Mouse (Mus musculus) erythroblast, embryonic 14.5 days (primary cell): ENCODE data around the gene Cib4. TPM values are rescaled to one million over a fixed set of nuclear protein-coding genes. Genes with fewer than 3 reads are reported as not detected.

ENCODE experiments used
- H3K27me3 ChIP-seq: 2 replicates; pipeline ENCODE4 v1.6.1; 2012; ENCODE audit warnings: inconsistent platforms; ENCODE audit not compliant: control insufficient read depth
- H3K36me3 ChIP-seq: 2 replicates; pipeline ENCODE4 v1.6.1; 2012; ENCODE audit warnings: mild to moderate bottlenecking, inconsistent platforms; ENCODE audit not compliant: control insufficient read depth
- H3K4me1 ChIP-seq: 2 replicates; pipeline ENCODE4 v1.6.1; 2012; ENCODE audit warnings: inconsistent platforms; ENCODE audit not compliant: control insufficient read depth
- H3K4me3 ChIP-seq: replicated peaks from 2 replicates; pipeline ENCODE3; 2012; ENCODE audit warnings: moderate library complexity, mild to moderate bottlenecking, inconsistent platforms
- H3K9me3 ChIP-seq: 2 replicates; pipeline ENCODE4 v1.6.1; 2012; ENCODE audit warnings: low read length, inconsistent platforms, mixed read lengths; ENCODE audit not compliant: control insufficient read depth
- GATA1 ChIP-seq: IDR thresholded peaks from 2 replicates; pipeline ENCODE4 v1.6.1; 2012; ENCODE audit warnings: low read length, inconsistent platforms, mixed read lengths
- TAL1 ChIP-seq: IDR thresholded peaks from 3 replicates; pipeline ENCODE4 v1.6.1; 2012; ENCODE audit warnings: low read length, inconsistent platforms, mixed read lengths
- polyA plus RNA-seq: library from polyadenylated mRNA; stranded (reverse); fragments of >175 nt; gene quantifications from 2 replicates; pipeline ENCODE4 v1.2.3, GENCODE M21; 2012

Cib4 gene
- polyA plus RNA-seq, 1 experiment: not detected

- no peak overlapping the region for H3K4me3 ChIP-seq
- no peaks in the 10 kb centered on the region for H3K4me1 ChIP-seq
These were observed 6.4 kb upstream of the Cib4 start for GRCm38 (mm10) chr5:30552006-30552405.

GRCm38 (mm10) chr5:30551022-30551638 lies 5.5 kb upstream of the Cib4 start:
- Histone ChIP-seq H3K9me3 (no peaks in the 10 kb centered on the region), H3K36me3 (no peaks in the 10 kb centered on the region), H3K27me3 (no peaks in the 10 kb centered on the region), H3K4me3 (no peak overlapping the region), H3K4me1 (no peaks in the 10 kb centered on the region)
- TF ChIP-seq GATA1 (no peak), TAL1 (no peak)

More at GRCm38 (mm10) chr5:30552006-30552405, 6.4 kb upstream of the Cib4 start:
- no peak for TF ChIP-seq GATA1
- no peak for TF ChIP-seq TAL1
- H3K36me3 ChIP-seq: no peaks in the 10 kb centered on the region
- no peaks in the 10 kb centered on the region for H3K9me3 ChIP-seq
- no peaks in the 10 kb centered on the region for H3K27me3 ChIP-seq

GRCm38 (mm10) chr5:30550334-30551021 lies 4.8 kb upstream of the Cib4 start:
- no peaks in the 10 kb centered on the region for H3K4me1 ChIP-seq
- H3K27me3 ChIP-seq: no peaks in the 10 kb centered on the region
- TF ChIP-seq GATA1 (no peak), TAL1 (no peak)
- no peaks in the 10 kb centered on the region for H3K9me3 ChIP-seq
- H3K4me3 ChIP-seq: no peak overlapping the region
- no peaks in the 10 kb centered on the region for H3K36me3 ChIP-seq

DNA sequence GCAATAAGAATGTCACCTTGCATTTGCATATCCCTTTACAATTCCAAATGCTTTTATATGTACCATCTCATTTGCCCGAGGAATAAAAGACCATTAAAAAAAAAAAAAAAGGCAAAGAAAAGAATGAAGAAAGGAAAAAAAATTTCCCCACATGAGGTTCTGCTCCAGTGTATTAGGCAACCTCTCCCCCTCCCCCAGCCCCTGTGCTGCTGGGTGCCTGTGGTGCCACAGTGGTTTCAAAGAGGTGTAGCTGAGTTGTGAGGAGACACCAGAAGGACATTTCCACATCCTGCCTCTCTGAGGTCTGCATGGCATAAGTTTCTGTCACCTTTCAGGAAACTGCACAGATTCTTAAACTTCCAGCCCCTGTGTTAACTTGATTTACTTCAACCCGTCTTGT lies 3.0 kb upstream of the Cib4 start:
- TF ChIP-seq TAL1: no peak
- no peak for TF ChIP-seq GATA1
- Histone ChIP-seq H3K27me3 (no peaks in the 10 kb centered on the region), H3K9me3 (no peaks in the 10 kb centered on the region), H3K36me3 (no peaks in the 10 kb centered on the region), H3K4me3 (no peak overlapping the region), H3K4me1 (no peaks in the 10 kb centered on the region)

- TF ChIP-seq TAL1 (no peak), GATA1 (no peak)
- Histone ChIP-seq H3K4me3 (no peak overlapping the region), H3K36me3 (no peaks in the 10 kb centered on the region), H3K4me1 (no peaks in the 10 kb centered on the region), H3K9me3 (no peaks in the 10 kb centered on the region), H3K27me3 (no peaks in the 10 kb centered on the region)
These were observed 9.5 kb downstream of the Cib4 start for GRCm38 (mm10) chr5:30536051-30536570.

DNA sequence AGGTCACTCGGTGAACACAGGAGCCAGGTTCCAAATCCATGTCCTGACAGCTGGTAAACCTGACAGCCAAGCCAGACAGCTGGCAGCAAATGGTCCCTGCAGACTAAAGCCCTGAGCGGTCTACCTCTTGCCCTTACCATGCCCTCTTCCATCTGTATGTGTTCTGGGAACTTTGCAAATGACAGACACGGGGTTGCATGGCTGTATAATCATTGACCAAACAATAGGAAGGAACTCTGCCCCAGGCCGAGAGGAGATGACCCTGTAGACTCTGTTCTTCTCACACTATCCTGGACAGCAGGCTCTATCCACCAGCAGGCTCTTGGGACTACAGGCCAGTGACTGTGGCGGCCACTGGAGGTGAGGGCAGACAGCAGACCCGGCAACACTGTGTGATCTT lies 11.0 kb downstream of the Cib4 start:
- Histone ChIP-seq H3K36me3 (no peaks in the 10 kb centered on the region), H3K9me3 (no peaks in the 10 kb centered on the region), H3K27me3 (peaks cover 1% of the 10 kb centered on the region), H3K4me1 (no peaks in the 10 kb centered on the region), H3K4me3 (no peak overlapping the region)
- TF ChIP-seq GATA1 (no peak), TAL1 (no peak)

DNA sequence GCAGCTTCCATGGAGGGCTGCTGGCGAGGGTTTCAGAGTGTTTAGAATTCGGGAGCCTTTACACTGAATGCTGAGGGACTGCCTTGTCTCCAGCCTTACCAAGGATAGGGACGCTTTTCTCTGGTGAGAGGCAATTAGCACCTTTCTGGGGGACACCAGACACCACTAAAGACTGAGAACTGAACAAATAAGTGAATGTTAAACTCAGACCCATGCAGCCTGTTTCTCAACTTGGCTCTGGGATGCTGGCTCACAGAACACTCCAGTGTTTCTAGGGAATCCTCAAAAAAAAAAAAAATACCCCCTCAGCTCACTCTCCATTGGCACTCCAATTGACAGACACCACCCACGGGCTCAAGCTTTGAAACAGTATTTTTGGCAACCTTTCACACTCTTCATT lies 16.7 kb downstream of the Cib4 start:
- H3K27me3 ChIP-seq: peaks cover 12% of the 10 kb centered on the region
- no peaks in the 10 kb centered on the region for H3K36me3 ChIP-seq
- no peaks in the 10 kb centered on the region for H3K4me1 ChIP-seq
- no peak for TF ChIP-seq GATA1
- TF ChIP-seq TAL1: no peak
- no peak overlapping the region for H3K4me3 ChIP-seq
- H3K9me3 ChIP-seq: no peaks in the 10 kb centered on the region

DNA sequence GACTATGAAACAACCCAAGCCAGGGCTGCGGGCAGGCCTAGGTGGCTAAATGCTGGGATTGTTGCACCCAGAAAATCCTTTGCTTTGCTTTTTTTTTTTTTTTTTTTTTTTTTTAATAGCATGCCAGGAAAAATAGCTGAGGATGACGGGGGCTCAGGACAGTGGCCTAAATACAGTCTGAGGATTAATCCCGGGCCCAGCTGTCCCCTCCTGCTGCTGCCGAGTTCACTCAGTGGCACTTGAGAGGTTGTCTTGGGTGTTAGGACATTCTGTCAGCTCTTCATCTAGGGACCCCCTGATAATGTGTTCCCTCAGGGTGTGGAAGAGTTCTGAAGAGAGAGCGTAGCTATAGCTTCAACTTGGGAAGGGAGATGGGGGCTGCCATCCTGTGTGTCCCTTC lies 18.5 kb downstream of the Cib4 start:
- Histone ChIP-seq H3K9me3 (no peaks in the 10 kb centered on the region), H3K4me3 (no peak overlapping the region), H3K4me1 (no peaks in the 10 kb centered on the region), H3K36me3 (no peaks in the 10 kb centered on the region), H3K27me3 (peaks cover 12% of the 10 kb centered on the region)
- TF ChIP-seq GATA1 (no peak), TAL1 (no peak)

DNA sequence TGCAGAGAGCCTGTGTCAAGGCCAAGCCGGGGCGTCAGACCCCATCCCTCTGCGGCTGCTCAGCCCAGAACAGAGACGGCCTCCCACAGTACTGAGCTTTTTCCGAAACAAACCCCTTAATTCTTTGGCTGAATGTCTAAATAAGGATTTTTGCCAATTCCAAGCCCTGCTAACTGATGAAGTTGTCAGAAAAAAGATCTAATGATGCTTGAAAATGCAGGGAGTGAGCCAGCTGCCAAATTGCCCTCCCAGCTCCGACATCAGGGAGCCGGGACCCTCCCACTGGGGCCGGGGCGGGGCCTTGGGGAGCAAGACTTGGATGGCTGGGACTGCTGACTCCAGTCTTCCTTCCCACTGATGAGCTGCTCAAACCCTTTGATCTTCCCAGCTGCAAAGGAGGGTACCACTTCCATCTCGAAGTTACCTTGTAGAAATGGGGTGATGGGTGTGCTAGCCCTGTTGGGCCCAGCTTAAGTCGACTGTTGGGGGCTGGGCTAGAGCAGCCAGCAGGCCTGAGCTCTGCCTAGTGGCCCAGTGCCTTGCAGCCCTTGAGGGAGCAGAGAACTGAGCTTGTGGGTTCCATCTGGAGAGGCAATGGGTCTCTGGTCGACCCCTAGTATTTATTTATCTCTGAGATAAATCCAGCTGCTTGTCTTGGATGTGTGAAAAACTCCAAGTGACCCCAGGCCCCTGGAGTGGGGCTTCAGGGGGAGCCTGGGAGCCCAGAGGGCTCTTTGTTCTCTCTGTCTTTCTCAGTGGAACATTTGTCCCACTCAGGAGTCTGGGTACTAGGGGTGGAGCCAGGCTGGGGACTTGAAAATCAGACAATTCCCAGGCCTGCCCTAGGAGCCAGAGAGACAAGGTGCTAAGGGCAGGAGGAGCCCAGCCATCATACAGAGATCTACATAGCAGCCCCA lies 19.5 kb downstream of the Cib4 start:
- no peaks in the 10 kb centered on the region for H3K36me3 ChIP-seq
- H3K4me3 ChIP-seq: no peak overlapping the region
- H3K4me1 ChIP-seq: no peaks in the 10 kb centered on the region
- no peaks in the 10 kb centered on the region for H3K9me3 ChIP-seq
- peaks cover 12% of the 10 kb centered on the region for H3K27me3 ChIP-seq
- TF ChIP-seq GATA1: no peak
- no peak for TF ChIP-seq TAL1
